8 mouse cellular contexts compared by ENCODE assay signal in the genomic region with DNA sequence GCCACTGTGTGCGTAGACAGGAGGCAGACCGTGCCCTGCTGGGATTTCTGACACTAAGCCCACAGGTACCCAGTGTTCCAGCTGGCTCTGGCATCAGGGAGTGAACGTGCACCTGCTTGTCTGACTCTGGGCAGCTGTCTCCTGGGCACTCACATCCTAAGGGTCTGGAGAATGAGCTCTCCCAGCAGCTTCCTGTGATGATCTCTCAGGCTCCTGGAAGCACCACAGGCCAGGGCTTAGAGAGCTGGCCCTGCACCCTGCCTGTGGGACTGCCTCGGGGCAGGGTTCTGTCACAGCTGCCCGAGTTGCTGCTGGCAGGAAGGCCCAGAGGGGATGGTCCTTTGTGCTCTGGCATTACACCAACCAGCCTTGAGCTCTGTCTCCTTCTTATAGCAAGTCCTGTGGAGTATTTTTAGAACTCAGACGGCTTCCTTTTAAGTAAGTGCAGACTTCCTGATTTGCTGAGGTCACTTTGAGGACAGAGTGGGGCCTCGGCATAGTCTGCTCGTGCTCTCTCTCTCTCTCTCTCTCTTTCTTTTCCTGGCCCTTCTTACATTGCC. TPM values are rescaled to one million over a fixed set of nuclear protein-coding genes. Genes with fewer than 3 reads are reported as not detected.
A peak's percentile ranks its signal among the peaks of the same experiment; 100 is the strongest.
DNase-seq lines count a peak whose midpoint lies in the region; ATAC-seq lines count a peak whose summit lies in the region.

No protein-coding gene starts in this region.

- H3K9me3 ChIP-seq in liver, embryonic 13.5 days (replicated peaks): no peaks in the 10 kb centered on the region

- WGBS in liver, embryonic 13.5 days (ENCODE audit: insufficient replicate concordance): 38% methylated on average over 8 of the region's 8 CpGs

- no peak overlapping the region for H3K9ac ChIP-seq in liver, embryonic 13.5 days

- peak; percentile 21 for ATAC-seq in inflammation-experienced regulatory T-cells, adult 6 months
- ATAC-seq in liver, embryonic 13.5 days (ENCODE audit: low read depth): peak; percentile 41

- H3K36me3 ChIP-seq in liver, embryonic 13.5 days: peaks cover 22% of the 10 kb centered on the region

- H3K4me3 ChIP-seq in liver, embryonic 13.5 days (replicated peaks): no peak overlapping the region

- peaks cover 7% of the 10 kb centered on the region for H3K4me1 ChIP-seq in liver, embryonic 13.5 days (replicated peaks)

- DNase-seq in frontal cortex, postnatal 10 days (ENCODE audit: low spot score in 2 of 2): peak; percentile 40 to 61
- no peak for DNase-seq in frontal cortex, postnatal 25 days (ENCODE audit: low spot score in 2 of 2)
- DNase-seq in adrenal gland, adult 2 months: peak; percentile 76
- peak; percentile 58 for DNase-seq in gastrocnemius, postnatal 10 days
- DNase-seq in liver, embryonic 13.5 days: no peak
- peak; percentile 39 for DNase-seq in naive thymus-derived CD4-positive, alpha-beta T cell, adult 2 months (ENCODE audit: low read depth)
- DNase-seq in layer of hippocampus, adult 8-10 months (ENCODE audit: low spot score in 2 of 2): no peak

- no peak overlapping the region for H3K4me2 ChIP-seq in liver, embryonic 13.5 days

- H3K27me3 ChIP-seq in liver, embryonic 13.5 days: no peaks in the 10 kb centered on the region

- H3K27ac ChIP-seq in liver, embryonic 13.5 days: peak overlapping the region; percentile 58

RNA-seq across cellular contexts. Expression of a gene that starts 23.2 kb away (rescaled TPM):
- total RNA-seq in adrenal gland, adult 2 months (2021): 10 to 100 TPM; 85.2 to 98.2 TPM
- polyA plus RNA-seq in adrenal gland, adult 2 months (2012; rRNA removed): 45.9 and 57.8 TPM in 2 replicates
- total RNA-seq in gastrocnemius, postnatal 10 days (2021): 10 to 100 TPM; 51.7 to 56.8 TPM
- polyA plus RNA-seq in inflammation-experienced regulatory T-cells, adult 6 months (2017; shearing (Covaris generic)): 10 to 100 TPM; 20.0 to 28.6 (median 21.7) TPM
- 19.2 and 23.9 TPM in 2 replicates for polyA plus RNA-seq in liver, embryonic 13.5 days (2015; fragmentation: Nextera tagmentation; extraction: Ambion mirVana)
- 100 to 1,000 TPM; 132 to 150 (median 135) TPM for total RNA-seq in layer of hippocampus, adult 8-10 months (2022)

Comparison
In these comparisons a context has a peak if more than half of its experiments do, and no peak if none do; other contexts are left out.
1. DNase-seq: peak in frontal cortex, postnatal 10 days (2 of 2), adrenal gland, adult 2 months (single experiment), gastrocnemius, postnatal 10 days (single experiment) and naive thymus-derived CD4-positive, alpha-beta T cell, adult 2 months (single experiment); none in frontal cortex, postnatal 25 days (0 of 2), liver, embryonic 13.5 days (single experiment) and layer of hippocampus, adult 8-10 months (0 of 2).